Mouse (Mus musculus): ENCODE measurements around the gene Itpripl2. TPM values are rescaled to one million over a fixed set of nuclear protein-coding genes. Genes with fewer than 3 reads are reported as not detected.

Gene Itpripl2
- polyA plus RNA-seq, 1 experiment from 2014 or later, result 1.3 TPM

Other genes starting within 250 kb of the Itpripl2 start
- 10.3 and 10.8 TPM in 2 replicates for gene Smg1, start 248.3 kb downstream of the Itpripl2 start, polyA plus RNA-seq (2016; fragmentation: Nextera tagmentation; extraction: Ambion mirVana)
- gene Syt17, start 43.8 kb downstream of the Itpripl2 start, polyA plus RNA-seq (2016; fragmentation: Nextera tagmentation; extraction: Ambion mirVana), result 0.14 and 0.45 TPM in 2 replicates
- 62.9 and 64.4 TPM in 2 replicates for gene Coq7, start 41.4 kb upstream of the Itpripl2 start, polyA plus RNA-seq (2016; fragmentation: Nextera tagmentation; extraction: Ambion mirVana)
- 0.46 and 0.49 TPM in 2 replicates for gene Tmc7, start 92.8 kb upstream of the Itpripl2 start, polyA plus RNA-seq (2016; fragmentation: Nextera tagmentation; extraction: Ambion mirVana)
- gene Tmc5, start 105.3 kb upstream of the Itpripl2 start, polyA plus RNA-seq (2016; fragmentation: Nextera tagmentation; extraction: Ambion mirVana), result not detected in 2 replicates
- gene Gde1, start 213.8 kb upstream of the Itpripl2 start, polyA plus RNA-seq (2016; fragmentation: Nextera tagmentation; extraction: Ambion mirVana), result 45.7 and 51.8 TPM in 2 replicates
- 10.4 and 10.8 TPM in 2 replicates for gene Ccp110, start 220.6 kb upstream of the Itpripl2 start, polyA plus RNA-seq (2016; fragmentation: Nextera tagmentation; extraction: Ambion mirVana)
- 45.7 and 49.6 TPM in 2 replicates for gene Vps35l, start 248.3 kb upstream of the Itpripl2 start, polyA plus RNA-seq (2016; fragmentation: Nextera tagmentation; extraction: Ambion mirVana)

Data from liver, embryonic 12.5 days (tissue).